Mouse (Mus musculus): ENCODE data around the gene Papss1. TPM values are rescaled to one million over a fixed set of nuclear protein-coding genes. Genes with fewer than 3 reads are reported as not detected.

The Papss1 gene
- 7.3 TPM for polyA plus RNA-seq (2015; fragmentation: Illumina TruSeq; extraction: RNeasy Lipid Tissue Mini Kit (QIAGEN cat#74804); ENCODE audit: insufficient read depth, low read depth, low replicate concordance)

GRCm38 (mm10) chr3:131564430-131565256 lies at the start of gene Papss1:
Gene Papss1 (plus strand): TSS chr3:131564768.

Other genes with a start within 250 kb of the Papss1 start
- 3.6 TPM for gene Sgms2, start 73.4 kb upstream of the Papss1 start, polyA plus RNA-seq (2015; fragmentation: Illumina TruSeq; extraction: RNeasy Lipid Tissue Mini Kit (QIAGEN cat#74804); ENCODE audit: insufficient read depth, low read depth, low replicate concordance)